Mouse (Mus musculus) thymus, adult 2 months (tissue): ENCODE measurements at regions not wholly inside any gene's neighbourhood (a gene's known extent, or its start where the extent isn't known, plus 50 kb on each side); places are given as distances from the start of the nearest gene placed in this dataset.

Experiments used
- DNase-seq: peaks from one replicate; pipeline ENCODE4 v3.0.0; 2021
- H3K27ac ChIP-seq: fragments of 200-500 bp; 2 replicates; pipeline ENCODE4 v1.5.1; 2012; ENCODE audit warnings: low read length, control low read depth; ENCODE audit not compliant: control insufficient read depth, insufficient read depth
- H3K27me3 ChIP-seq: fragments of 200-500 bp; 2 replicates; pipeline ENCODE4 v1.6.1; 2012; ENCODE audit warnings: mild to moderate bottlenecking, low read length, moderate library complexity, mixed read lengths; ENCODE audit not compliant: control insufficient read depth, insufficient read depth
- H3K36me3 ChIP-seq: fragments of 200-500 bp; 2 replicates; pipeline ENCODE4 v1.6.1; 2012; ENCODE audit warnings: mild to moderate bottlenecking, low read length, moderate library complexity; ENCODE audit not compliant: control insufficient read depth, insufficient read depth
- H3K4me1 ChIP-seq: fragments of 200-500 bp; replicated peaks from 2 replicates; pipeline ENCODE4 v1.6.1; 2012; ENCODE audit warnings: low read length; ENCODE audit not compliant: control insufficient read depth, insufficient read depth
- H3K4me3 ChIP-seq: fragments of 200-500 bp; 2 replicates; pipeline ENCODE4 v1.5.1; 2012; ENCODE audit warnings: mild to moderate bottlenecking, low read length, control low read depth, moderate library complexity; ENCODE audit not compliant: control insufficient read depth, insufficient read depth
- CTCF ChIP-seq: fragments of 200-500 bp; IDR thresholded peaks from 2 replicates; pipeline ENCODE4 v1.5.1; 2012; ENCODE audit warnings: mild to moderate bottlenecking, control low read depth, low read length, moderate library complexity, borderline replicate concordance; ENCODE audit not compliant: control insufficient read depth, poor library complexity, insufficient read depth; ENCODE audit errors: extremely low read depth
- POLR2A ChIP-seq: fragments of 200-500 bp; IDR thresholded peaks from 2 replicates; pipeline ENCODE4 v1.6.1; 2012; ENCODE audit warnings: mild to moderate bottlenecking, low read length, control low read depth, moderate library complexity; ENCODE audit not compliant: control insufficient read depth, poor library complexity, insufficient read depth; ENCODE audit errors: extremely low read depth
- WGBS: fragments of 180-500 bp; shearing (Covaris S2); methylation state at CpG from one replicate; pipeline ENCODE4 v1.1.7; 2018; 5-methylcytosine and 5-hydroxymethylcytosine counted together

GRCm38 (mm10) chr3:130922812-130923614 lies 187.3 kb upstream of the Lef1 start:
- peaks cover 38% of the 10 kb centered on the region for H3K4me1 ChIP-seq
- no peaks in the 10 kb centered on the region for H3K36me3 ChIP-seq
- H3K27ac ChIP-seq: no peak overlapping the region
- no peak for DNase-seq
- H3K27me3 ChIP-seq: no peaks in the 10 kb centered on the region
- no peak for TF ChIP-seq CTCF
- no peak for TF ChIP-seq POLR2A
- WGBS: 63% methylated on average over 23 of the region's 23 CpGs
- no peak overlapping the region for H3K4me3 ChIP-seq

GRCm38 (mm10) chr3:130921621-130922245 lies 188.5 kb upstream of the Lef1 start:
- H3K4me3 ChIP-seq: no peak overlapping the region
- DNase-seq: no peak
- no peaks in the 10 kb centered on the region for H3K27me3 ChIP-seq
- TF ChIP-seq CTCF (no peak), POLR2A (no peak)
- peaks cover 27% of the 10 kb centered on the region for H3K4me1 ChIP-seq
- no peaks in the 10 kb centered on the region for H3K36me3 ChIP-seq
- H3K27ac ChIP-seq: peak overlapping the region; percentile 16
- WGBS: 87% methylated on average over 9 of the region's 9 CpGs

- 85% methylated on average over 7 of the region's 7 CpGs for WGBS
- Histone ChIP-seq H3K27me3 (no peaks in the 10 kb centered on the region), H3K4me1 (peaks cover 7% of the 10 kb centered on the region; the same call in 1 of the 2 replicates), H3K27ac (no peak overlapping the region), H3K36me3 (no peaks in the 10 kb centered on the region), H3K4me3 (no peak overlapping the region)
- TF ChIP-seq CTCF: no peak
- no peak for TF ChIP-seq POLR2A
- no peak for DNase-seq
Measured at GRCm38 (mm10) chr3:130913812-130914211, 183.6 kb upstream of the Rpl34 start.

- H3K4me1 ChIP-seq: peaks cover 45% of the 10 kb centered on the region
- no peak overlapping the region for H3K4me3 ChIP-seq
- no peak for TF ChIP-seq POLR2A
- no peak for TF ChIP-seq CTCF
- no peaks in the 10 kb centered on the region for H3K36me3 ChIP-seq
- no peak for DNase-seq
- H3K27ac ChIP-seq: no peak overlapping the region
- H3K27me3 ChIP-seq: no peaks in the 10 kb centered on the region
- 15% methylated on average over 8 of the region's 8 CpGs for WGBS
Measured at GRCm38 (mm10) chr3:130905101-130905500, 174.9 kb upstream of the Rpl34 start.

- DNase-seq: no peak
- Histone ChIP-seq H3K27ac (peak overlapping the region; percentile 80; the same call in 1 of the 2 replicates), H3K4me3 (no peak overlapping the region), H3K27me3 (no peaks in the 10 kb centered on the region), H3K4me1 (peaks cover 54% of the 10 kb centered on the region), H3K36me3 (no peaks in the 10 kb centered on the region)
- TF ChIP-seq CTCF: no peak
- TF ChIP-seq POLR2A: no peak
- 95% methylated on average over 7 of the region's 7 CpGs for WGBS
Measured at GRCm38 (mm10) chr3:130903329-130903728, 173.1 kb upstream of the Rpl34 start.

GRCm38 (mm10) chr3:130902376-130902775 lies 172.2 kb upstream of the Rpl34 start:
- no peaks in the 10 kb centered on the region for H3K36me3 ChIP-seq
- peaks cover 61% of the 10 kb centered on the region for H3K4me1 ChIP-seq
- WGBS: 65% methylated on average over 7 of the region's 7 CpGs
- no peak for DNase-seq
- peak overlapping the region; percentile 48 for H3K4me3 ChIP-seq
- TF ChIP-seq CTCF (no peak), POLR2A (no peak)
- peak overlapping the region; percentile 83 for H3K27ac ChIP-seq
- no peaks in the 10 kb centered on the region for H3K27me3 ChIP-seq

- Histone ChIP-seq H3K4me3 (peak overlapping the region; percentile 14; the same call in 1 of the 2 replicates), H3K36me3 (no peaks in the 10 kb centered on the region), H3K27me3 (no peaks in the 10 kb centered on the region), H3K27ac (peak overlapping the region; percentile 73), H3K4me1 (peaks cover 61% of the 10 kb centered on the region)
- no peak for TF ChIP-seq CTCF
- TF ChIP-seq POLR2A: peak; percentile 60; the same call in 1 of the 2 replicates
- peak; percentile 78 for DNase-seq
- 22% methylated on average over 12 of the region's 12 CpGs for WGBS
Measured at GRCm38 (mm10) chr3:130901343-130901742, 171.1 kb upstream of the Rpl34 start.
